Mouse (Mus musculus): ENCODE measurements around the gene Lmtk2.

Gene Lmtk2

DNA sequence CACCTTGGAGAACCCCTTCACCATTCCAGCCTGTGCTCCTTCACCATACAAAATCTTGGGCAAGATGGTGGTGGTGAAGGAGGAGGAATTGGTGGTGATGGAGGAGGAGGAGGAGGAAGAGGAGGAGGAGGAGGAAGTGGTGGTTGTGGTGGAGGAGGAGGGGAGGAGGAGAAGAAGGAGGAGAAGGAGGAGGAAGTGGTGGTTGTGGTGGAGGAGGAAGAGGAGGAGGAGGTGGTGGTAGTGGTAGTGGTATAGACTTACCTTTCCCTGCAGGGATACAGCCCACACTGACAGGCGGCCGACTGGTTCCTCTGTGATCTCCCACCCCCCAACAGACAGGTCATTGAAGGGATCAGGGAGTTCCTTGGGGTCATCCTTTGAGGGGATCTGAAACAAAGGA, 115.8 kb downstream of the Lmtk2 start:
- CTCF ChIA-PET: no interaction called here

DNA sequence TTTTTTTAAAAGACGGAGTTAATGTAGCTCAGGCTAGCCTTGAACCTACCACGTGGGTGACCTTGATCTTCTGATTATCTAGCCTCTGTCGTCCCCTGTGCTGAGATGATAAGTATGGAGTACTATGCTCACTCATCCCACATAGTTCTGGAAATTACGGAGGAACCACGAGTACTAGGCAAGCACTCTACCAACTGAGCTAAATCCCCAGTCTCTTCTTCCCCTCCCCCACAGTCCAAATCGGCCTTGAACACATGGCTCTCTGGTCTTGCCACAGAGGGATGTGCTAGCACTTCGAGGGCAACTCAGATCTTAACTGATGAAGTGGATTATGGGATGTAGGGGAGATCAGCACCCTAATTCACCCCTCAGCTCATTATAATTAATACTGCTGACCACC, 117.8 kb downstream of the Lmtk2 start:
- CTCF ChIA-PET: interaction anchor here (1.1 kb wide), 1 partner anchor 10 kb away, joined by 3 read pairs; no protein-coding TSS in a partner anchor

DNA sequence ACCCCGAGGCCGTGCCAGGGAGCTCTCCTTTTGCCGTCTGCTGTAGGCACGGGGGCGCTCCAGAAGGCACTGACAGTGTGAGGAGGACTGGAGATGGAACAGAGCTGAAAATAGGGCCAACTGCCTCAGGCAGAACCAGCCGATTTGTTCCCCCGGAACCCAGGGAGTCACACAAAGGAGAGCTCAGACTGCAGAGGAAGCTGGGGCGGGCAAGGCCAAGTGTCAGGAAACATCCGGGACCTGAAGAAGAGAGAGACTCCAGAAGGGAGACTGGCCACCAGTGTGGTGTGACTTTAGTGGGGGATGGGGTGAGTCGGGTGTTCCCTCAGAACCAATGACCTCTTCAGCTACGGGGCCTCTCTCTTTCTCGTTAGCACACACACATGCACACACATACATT, 119.1 kb downstream of the Lmtk2 start:
- CTCF ChIA-PET: interaction anchor here (0.6 to 1.1 kb wide), 3 partner anchors 12 to 53 kb away, joined by 3 read pairs; no protein-coding TSS in a partner anchor

DNA sequence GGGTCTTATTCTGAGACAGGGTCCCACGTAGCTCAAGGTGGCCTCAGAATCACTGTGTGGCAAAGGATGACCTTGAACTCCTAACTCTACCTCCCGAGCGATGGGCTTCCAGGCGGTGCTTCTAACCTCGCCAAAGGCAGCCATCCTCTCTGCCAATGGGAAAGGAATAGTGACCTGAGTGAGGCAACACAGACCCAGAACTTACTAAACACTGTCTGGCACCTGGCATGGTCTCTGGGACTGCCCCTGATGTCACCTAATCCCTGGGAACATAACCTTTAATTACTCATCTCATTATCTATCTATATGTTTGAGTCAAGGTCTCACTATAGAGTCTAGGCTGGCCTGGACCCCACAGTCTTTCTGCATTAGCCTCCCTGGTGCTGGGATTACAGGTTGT, 119.7 kb downstream of the Lmtk2 start:
- CTCF ChIA-PET: no interaction called here

DNA sequence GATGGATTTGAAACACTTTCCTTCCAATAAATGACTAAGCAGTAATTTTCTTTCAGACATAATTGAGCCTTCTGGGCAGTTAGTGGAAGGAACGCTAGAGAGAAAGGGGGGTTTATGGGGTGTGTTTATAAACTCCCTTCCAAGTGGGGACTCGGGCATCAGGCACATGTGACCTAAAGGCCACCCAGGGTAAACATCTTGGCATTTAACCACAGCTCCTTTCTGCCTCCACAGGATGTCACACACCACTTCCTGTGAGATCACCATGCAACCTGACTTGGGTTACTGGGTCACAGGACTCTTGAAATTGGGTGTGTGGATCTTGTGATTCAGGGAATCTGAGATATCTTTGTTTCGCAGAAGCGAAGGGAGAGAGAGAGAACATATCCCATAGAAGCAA, 121.1 kb downstream of the Lmtk2 start:
- CTCF ChIA-PET: interaction anchor here (0.6 to 1.0 kb wide), 2 partner anchors 14 to 29 kb away, joined by 3 to 4 read pairs; no protein-coding TSS in a partner anchor

DNA sequence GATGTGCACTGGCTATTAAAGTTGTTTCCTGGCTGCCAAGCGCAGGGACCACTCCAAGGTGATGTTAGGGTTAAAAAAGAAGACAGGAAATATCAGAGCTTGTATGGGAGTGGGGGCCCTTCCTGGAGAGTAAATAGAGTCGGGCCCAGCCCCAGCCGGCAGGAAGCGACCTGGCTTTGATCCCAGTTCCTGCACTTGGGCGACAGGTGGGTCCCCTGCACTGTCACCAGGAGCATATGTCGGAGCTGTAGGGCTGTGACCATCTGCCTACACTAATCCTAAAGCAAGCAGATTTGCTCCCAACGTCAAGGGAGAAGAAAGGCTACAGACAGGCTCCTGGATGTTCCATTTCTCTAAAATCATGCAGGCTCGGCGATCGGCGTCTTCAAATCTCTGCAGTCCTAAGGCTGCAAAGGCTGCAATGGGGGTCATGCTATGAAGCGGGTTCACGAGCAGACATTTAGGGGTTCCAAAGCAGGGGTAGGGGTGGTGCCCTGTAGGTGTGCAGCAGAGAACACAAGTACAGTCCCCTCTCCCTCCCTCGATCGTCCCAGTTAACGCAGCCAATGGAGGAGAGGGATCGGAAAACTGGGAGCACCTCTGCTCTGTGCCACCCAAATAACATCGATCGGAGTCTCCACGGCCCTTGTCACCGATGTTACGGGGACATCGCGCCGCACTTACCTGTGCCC, 122.7 kb downstream of the Lmtk2 start:
- CTCF ChIA-PET: interaction anchor here (0.6 to 1.7 kb wide), 4 partner anchors 15 to 828 kb away, joined by 3 to 4 read pairs (median 3); no protein-coding TSS in a partner anchor

DNA sequence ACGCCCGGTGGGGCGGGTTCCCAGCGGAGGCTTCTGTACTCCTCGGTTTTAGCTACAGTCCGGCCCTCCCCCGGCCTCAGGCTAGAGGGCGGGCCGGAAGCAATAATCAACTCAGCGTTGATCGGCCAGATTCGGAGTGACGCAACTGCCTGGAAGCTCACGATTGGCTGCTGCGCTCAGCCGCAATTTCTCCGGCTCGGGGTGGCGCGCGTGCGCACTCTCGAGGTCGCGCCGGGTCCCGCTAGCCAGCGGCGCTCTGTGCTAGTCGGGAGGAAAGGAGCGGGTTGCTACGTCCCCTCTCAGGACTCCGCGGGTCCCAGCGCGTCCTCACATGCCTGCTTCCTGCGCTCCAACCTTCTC, 123.2 kb downstream of the Lmtk2 start, which contains the start of gene Tecpr1:
Tecpr1 (minus strand) TSS at position 113 of the 360 bp plus-strand sequence.
- CTCF ChIA-PET: interaction anchor here (1.7 kb wide), 1 partner anchor 16 kb away, joined by 3 read pairs; no protein-coding TSS in a partner anchor

DNA sequence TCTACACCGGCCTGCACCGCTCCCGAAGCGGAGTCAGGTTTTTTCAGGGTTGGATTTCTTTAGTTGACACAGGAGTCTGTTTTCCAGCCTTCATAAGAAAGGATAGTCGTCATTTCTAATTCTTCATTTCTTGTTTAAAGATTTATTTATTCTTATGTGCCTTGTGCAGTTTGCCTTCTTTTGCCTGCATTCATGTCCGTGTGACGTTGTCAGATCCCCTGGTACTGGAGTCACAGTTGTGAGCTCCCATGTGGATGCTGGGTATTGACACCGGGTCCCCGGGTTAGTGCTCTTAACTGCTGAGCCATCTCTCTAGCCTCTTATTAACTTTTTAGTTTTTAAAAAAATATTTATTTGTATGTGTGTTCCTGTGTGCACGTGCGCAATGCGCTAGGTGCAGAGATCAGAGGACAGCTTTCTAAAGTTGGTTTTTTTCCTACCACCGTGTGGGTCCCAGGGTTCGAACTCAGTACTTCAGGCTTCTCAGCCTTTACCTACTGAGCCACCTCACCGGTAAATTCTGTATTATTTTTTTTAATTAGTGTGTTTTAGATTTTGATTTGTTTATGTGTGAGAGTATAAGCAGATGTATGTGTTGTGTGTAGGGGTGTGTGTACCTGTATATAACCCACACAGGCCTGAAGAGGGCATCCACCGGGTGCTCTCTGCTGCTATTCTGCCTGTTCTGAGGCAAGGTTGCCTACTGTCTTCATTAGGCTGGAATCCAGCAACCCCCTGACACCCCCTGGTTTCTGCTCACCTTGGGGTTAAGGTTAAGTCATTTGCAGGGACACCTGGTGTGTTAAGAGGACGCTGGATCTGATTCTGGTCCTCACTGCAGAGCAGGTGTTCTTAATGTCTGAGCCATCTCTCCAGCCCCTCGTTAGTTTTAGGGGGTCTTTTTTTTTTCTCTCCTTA, 123.9 kb downstream of the Lmtk2 start:
- CTCF ChIA-PET: interaction anchor here (1.7 kb wide), 1 partner anchor 16 kb away, joined by 3 read pairs; no protein-coding TSS in a partner anchor

DNA sequence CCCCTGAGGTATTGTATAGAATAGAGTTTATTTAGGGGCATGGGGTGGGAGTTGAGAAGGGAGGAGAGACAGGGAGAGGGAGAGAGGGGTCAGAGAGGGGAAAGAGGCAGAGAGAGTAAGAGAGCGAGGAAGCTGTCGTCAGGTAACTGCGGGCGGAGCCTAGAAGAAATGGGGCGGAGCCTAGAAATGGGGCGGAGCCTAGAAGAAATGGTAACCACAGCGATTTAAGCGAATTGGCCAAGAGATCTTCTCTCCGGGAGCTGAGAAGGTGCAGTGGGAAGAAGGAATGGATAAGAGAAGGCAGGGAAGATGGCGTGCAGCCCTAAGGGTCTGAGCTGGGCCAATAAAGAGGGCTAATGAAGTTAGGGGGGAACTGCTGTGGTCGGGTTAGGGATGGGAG, 126.0 kb downstream of the Lmtk2 start:
- CTCF ChIA-PET: no interaction called here

DNA sequence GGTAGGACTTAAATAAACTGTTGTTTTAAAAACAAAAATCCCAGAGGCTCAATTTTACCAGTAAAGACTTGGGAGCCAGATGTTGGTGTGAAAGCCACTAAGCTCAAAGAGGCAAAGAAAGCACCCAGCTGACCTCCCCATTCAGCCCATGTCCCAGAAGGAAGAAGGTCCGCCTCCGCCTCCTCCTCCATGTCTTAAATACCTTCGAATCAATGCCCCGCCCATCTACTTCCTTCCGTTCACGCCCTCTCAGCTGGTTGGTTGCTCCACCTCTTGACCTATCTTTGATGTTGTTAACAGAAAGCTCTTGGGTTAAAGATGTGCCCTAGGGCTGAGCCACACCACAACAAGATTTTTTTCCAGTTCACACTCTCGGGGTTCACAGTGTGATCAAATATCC, 130.0 kb downstream of the Lmtk2 start:
- CTCF ChIA-PET: interaction anchor here (0.7 kb wide), 1 partner anchor 20 kb away, joined by 3 read pairs; no protein-coding TSS in a partner anchor

DNA sequence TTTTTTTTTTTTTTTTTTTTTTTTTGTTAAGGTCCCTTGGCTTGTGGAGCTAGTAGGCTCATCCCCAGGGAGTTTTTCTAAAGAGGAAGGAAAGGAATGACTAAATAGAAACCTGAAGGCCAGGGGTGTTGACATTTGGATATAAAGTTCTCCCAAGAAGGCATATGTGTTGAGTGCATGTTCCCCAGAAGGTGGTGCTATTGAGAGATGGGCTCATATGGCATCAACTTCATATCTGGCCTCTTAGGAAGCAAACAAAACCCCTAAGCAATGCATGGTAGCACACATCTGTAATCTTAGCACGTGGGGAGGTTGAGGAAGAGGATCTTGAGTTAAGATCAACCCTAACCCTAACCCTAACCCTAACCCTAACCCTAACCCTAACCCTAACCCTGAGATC, 131.2 kb downstream of the Lmtk2 start:
- CTCF ChIA-PET: interaction anchor here (0.7 kb wide), 1 partner anchor 36 kb away, joined by 4 read pairs; no protein-coding TSS in a partner anchor

DNA sequence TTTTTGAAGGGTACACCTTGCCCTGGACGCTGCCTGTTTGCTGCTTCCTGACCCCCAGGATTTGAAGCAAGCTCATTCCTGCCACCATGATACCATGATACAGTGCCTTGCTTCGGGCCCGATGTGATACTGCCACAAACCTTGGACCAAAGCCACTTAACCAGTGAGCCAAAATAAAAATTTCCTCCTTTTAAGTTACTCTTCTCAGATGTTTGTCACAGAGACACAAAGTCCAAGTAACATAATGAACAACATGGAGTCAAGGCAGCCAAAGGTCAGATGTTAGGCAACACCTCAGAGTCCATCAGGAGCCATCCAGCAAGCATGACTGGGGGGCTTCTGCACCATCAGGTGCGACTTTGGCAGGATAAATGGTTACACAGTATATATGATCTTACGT, 132.3 kb downstream of the Lmtk2 start:
- CTCF ChIA-PET: interaction anchor here (0.6 kb wide), 1 partner anchor 251 kb away, joined by 3 read pairs; no protein-coding TSS in a partner anchor

DNA sequence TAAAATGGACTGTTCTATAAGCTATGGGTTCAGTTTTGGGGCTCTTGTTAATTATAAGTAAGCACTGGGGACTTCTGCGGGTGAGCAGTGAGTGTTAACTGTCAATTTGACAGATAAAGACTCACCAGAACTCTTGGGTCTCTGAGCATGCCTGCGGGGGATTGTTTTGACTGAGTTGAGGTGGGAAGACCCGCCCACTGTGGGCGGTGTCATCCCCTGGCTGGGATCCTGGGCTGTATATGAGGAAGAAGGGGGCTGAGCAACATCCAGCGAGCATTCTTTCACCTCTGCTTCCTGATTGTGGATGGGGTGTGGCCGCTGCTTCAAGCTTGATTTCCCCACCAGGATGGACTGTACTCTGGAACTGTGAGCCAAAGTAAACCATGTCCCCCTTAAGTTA, 134.0 kb downstream of the Lmtk2 start:
- CTCF ChIA-PET: interaction anchor here (0.7 kb wide), 1 partner anchor 957 kb away, joined by 5 read pairs; no protein-coding TSS in a partner anchor

DNA sequence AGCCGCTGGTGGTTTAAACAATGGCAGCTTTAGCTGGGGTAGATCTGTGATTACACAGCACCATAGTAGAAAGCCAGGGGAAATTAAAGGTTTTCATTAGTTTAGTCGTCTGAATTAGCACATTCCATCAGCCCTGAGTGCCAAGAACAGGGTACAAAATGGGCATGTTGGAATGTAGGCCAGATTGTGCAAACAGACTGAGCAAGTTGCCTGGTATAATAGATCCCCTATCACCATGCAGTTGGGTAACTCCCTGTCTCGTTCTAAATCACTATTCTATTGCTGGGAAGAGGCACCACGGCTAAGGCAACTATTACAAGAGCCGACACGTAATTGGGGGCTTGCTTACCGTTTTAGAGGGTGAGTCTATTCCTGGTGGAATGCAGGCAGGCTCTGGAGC, 134.5 kb downstream of the Lmtk2 start:
- CTCF ChIA-PET: no interaction called here
